Mouse (Mus musculus): ENCODE results near the gene Atp6v0d1. TPM values are rescaled to one million over a fixed set of nuclear protein-coding genes. Genes with fewer than 3 reads are reported as not detected.

Atp6v0d1 gene
- polyA plus RNA-seq, 1 experiment from 2014 or later: 243 TPM

DNA sequence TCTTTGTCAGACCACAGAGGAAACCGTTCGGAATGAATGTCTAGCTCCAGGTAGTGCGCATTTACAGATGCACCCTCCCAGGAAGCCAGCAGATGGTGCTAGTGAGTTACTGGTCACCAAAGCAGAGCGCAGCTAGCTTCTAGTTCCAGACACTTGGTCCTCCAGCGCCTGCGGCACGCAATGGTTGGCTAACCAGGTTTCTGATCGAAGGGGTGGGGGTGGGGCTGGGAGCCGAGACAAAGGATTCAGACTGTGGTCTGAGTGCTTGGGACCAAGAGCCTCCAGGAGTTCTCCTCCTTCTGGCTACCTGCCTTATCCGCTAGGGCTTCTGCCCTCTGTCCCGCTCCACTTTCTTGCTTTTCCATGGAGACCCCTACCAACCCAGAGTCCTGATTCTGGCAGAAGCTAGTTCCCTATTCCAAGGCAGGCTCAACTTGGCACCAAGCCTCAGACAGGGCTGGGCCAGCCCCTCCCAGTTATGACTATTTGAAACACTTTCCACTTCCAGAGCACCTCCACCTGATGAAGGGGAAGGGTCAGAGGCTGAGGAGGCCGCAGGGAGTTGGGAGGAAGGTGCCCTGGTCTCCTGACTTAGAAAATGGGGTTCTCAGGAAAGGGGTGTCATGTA lies 49.7 kb downstream of the Atp6v0d1 start:
- Histone ChIP-seq H3K4me2 (peak overlapping the region; percentile 50), H3K9ac (replicated peaks) (no peak overlapping the region), H3K4me1 (peaks cover 33% of the 10 kb centered on the region), H3K4me3 (replicated peaks) (peak overlapping the region; percentile 15; the same call in 1 of the 2 replicates), H3K27ac (replicated peaks) (no peak overlapping the region), H3K27me3 (replicated peaks) (peaks cover 22% of the 10 kb centered on the region), H3K36me3 (0 out of 2 replicates have a peak, but pooled peaks cover under 1% of the 10 kb centered on the region), H3K9me3 (replicated peaks) (no peaks in the 10 kb centered on the region)
- WGBS: 9% methylated on average over 12 of the region's 12 CpGs
- ATAC-seq (ENCODE audit: low FRiP score): peak; percentile 48; the same call in 1 of the 2 replicates

DNA sequence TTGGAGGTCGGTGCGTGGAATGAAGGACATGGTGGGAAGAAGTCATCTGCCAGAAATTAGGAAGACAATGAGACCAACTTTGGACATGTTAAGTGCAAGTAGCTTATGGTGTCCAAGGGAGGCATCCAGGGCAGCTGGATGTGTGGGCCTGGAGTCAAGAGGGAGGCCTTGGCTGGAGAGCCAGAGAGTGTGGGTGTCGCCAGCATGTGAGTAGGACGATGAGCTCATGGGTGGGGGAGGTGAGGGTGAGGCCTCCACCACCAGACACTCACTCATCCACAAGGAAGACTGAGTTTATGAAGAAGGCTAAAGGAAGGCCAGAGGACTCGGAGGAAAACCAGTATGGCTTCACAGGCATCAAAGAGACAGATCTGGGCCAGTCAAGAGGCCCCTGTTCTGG lies 51.2 kb downstream of the Atp6v0d1 start:
- Histone ChIP-seq H3K9me3 (replicated peaks) (no peaks in the 10 kb centered on the region), H3K4me3 (replicated peaks) (no peak overlapping the region), H3K4me1 (peaks cover 28% of the 10 kb centered on the region), H3K4me2 (no peak overlapping the region), H3K36me3 (no peaks in the 10 kb centered on the region), H3K9ac (replicated peaks) (no peak overlapping the region), H3K27ac (replicated peaks) (no peak overlapping the region), H3K27me3 (replicated peaks) (peaks cover 22% of the 10 kb centered on the region)
- no peak for ATAC-seq (ENCODE audit: low FRiP score)
- WGBS: 89% methylated on average over 5 of the region's 5 CpGs

DNA sequence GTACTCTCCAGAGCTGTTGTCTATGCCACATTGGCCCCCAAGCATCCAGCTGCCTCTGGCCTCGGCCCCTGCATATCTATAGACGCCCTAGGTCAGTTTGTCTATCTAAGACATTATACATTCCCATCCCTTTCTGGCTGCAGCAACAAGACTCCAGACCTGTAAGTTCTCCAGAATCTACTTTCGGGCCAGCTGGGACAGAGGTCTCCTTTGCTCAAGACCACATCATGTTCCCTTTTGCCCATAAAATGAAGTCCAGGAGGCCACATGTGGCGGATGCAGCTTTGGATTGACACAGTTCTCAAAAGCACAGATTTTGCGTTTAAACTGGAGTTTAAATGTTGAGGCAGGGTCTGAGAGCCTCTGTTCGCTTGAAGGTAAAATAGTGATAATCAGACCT lies 51.7 kb downstream of the Atp6v0d1 start:
- 90% methylated on average over 6 of the region's 6 CpGs for WGBS
- Histone ChIP-seq H3K27ac (replicated peaks) (no peak overlapping the region), H3K4me1 (peaks cover 23% of the 10 kb centered on the region), H3K4me2 (no peak overlapping the region), H3K9ac (replicated peaks) (no peak overlapping the region), H3K27me3 (replicated peaks) (peaks cover 22% of the 10 kb centered on the region), H3K4me3 (replicated peaks) (no peak overlapping the region), H3K36me3 (no peaks in the 10 kb centered on the region), H3K9me3 (replicated peaks) (no peaks in the 10 kb centered on the region)
- no peak for ATAC-seq (ENCODE audit: low FRiP score)

DNA sequence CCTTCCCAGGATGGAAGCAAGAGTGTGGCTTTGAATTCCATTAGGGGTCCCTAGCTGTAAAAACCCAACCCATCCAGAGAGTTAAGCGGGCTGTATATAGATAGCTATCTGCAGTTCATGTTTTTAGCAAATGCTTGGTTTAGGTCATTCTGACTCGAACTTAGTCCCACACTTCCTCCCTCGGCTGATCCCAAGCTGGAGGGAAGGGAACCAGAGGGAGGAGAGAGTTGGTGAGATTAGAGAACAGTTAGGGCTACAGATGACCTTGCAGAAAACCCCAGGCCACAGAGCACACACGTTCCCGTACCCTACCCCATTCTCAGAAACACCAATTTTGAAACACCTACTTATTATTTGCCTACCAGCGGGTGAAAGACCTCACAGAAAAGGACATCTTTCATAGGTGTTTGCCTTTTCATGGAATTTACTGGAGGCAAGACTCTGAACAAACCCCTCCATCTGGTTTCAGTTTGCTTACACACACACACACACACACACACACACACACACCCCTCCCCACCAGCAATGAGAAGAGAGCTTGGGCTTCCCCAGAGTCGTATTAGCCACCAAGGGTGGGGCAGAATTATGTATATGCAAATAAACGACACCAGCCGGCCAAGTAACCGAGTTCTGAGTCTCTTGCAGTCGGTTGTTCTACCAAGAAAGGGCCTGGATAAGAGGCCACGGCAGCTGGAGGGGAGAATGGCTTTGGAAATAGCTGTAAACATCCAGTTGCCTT lies 55.7 kb downstream of the Atp6v0d1 start:
- 44% methylated on average over 12 of the region's 12 CpGs for WGBS
- H3K36me3 ChIP-seq: no peaks in the 10 kb centered on the region
- no peak overlapping the region for H3K9ac ChIP-seq (replicated peaks)
- H3K4me1 ChIP-seq: no peaks in the 10 kb centered on the region
- no peak overlapping the region for H3K4me2 ChIP-seq
- H3K27ac ChIP-seq (replicated peaks): no peak overlapping the region
- no peak for ATAC-seq (ENCODE audit: low FRiP score)
- peaks cover 7% of the 10 kb centered on the region; the same call in 1 of the 2 replicates for H3K27me3 ChIP-seq (replicated peaks)
- H3K9me3 ChIP-seq (replicated peaks): no peaks in the 10 kb centered on the region
- no peak overlapping the region for H3K4me3 ChIP-seq (replicated peaks)

DNA sequence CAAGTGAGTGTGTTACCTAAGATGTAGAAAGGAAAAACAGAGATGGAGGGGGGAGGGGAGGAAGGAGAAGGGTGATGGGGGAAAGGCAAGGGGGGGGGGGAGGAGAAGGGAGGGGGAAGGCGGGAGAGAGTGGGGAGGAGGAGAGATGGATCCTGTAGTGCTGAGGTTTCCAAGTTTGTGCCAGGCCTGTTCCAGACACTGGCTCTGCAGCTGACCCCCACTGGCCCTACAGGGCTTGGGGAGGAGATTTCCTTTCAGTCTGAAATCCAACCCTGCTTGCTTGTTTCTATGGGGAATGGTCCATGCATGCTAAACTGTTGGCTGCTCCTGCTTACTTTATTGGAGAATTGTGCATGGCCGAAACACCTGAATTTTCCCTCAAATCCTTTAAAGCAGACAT lies 57.1 kb downstream of the Atp6v0d1 start:
- WGBS: 54% methylated on average over 1 of the region's 2 CpGs
- H3K27ac ChIP-seq (replicated peaks): no peak overlapping the region
- H3K4me2 ChIP-seq: no peak overlapping the region
- no peaks in the 10 kb centered on the region for H3K4me1 ChIP-seq
- H3K9me3 ChIP-seq (replicated peaks): no peaks in the 10 kb centered on the region
- no peak for ATAC-seq (ENCODE audit: low FRiP score)
- no peak overlapping the region for H3K9ac ChIP-seq (replicated peaks)
- H3K36me3 ChIP-seq: no peaks in the 10 kb centered on the region
- no peaks in the 10 kb centered on the region for H3K27me3 ChIP-seq (replicated peaks)
- no peak overlapping the region for H3K4me3 ChIP-seq (replicated peaks)

DNA sequence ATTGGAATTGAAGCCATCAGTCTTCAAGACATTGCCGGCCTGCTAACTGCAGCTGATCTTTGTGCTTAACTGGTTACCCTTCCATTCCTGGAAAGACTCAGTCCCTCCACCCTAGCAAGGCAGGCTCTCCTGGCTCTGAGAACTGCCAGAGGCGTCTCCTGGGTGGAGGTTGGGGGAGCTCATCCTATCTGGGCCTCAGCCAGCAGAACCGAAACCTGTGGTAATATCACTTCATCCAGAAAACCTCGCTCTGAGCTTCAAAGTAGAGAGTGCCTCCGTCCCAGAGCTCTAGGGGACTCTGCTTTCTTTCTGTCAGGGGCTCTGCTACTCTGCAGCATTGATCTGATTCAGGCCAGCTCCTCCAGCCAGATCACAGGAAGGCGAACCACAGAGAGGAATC lies 58.9 kb downstream of the Atp6v0d1 start:
- H3K4me3 ChIP-seq (replicated peaks): no peak overlapping the region
- H3K4me1 ChIP-seq: no peaks in the 10 kb centered on the region
- no peaks in the 10 kb centered on the region for H3K9me3 ChIP-seq (replicated peaks)
- H3K9ac ChIP-seq (replicated peaks): no peak overlapping the region
- no peaks in the 10 kb centered on the region for H3K36me3 ChIP-seq
- no peak for ATAC-seq (ENCODE audit: low FRiP score)
- no peak overlapping the region for H3K4me2 ChIP-seq
- 84% methylated on average over 6 of the region's 6 CpGs for WGBS
- no peaks in the 10 kb centered on the region for H3K27me3 ChIP-seq (replicated peaks)
- H3K27ac ChIP-seq (replicated peaks): no peak overlapping the region

DNA sequence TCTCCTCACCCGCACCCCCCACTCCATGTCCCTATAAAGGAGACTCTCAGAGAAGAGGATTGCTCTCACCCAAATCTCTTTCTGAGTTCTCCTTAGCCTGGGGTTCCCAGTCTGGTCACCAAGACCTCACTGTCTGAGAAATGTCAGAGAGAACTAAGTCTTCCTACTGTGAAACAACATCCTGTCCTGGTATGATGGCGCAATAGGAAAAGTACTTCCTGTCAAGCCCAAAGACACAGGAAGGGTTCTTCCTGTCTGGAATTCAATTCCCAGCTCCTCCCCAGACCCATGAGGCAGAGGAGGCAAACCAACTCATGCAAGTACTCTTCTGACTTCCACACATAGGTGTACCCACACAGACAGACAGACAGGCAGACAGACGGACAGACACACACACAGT lies 61.2 kb downstream of the Atp6v0d1 start:
- no peaks in the 10 kb centered on the region for H3K9me3 ChIP-seq (replicated peaks)
- H3K27me3 ChIP-seq (replicated peaks): no peaks in the 10 kb centered on the region
- H3K4me3 ChIP-seq (replicated peaks): no peak overlapping the region
- H3K27ac ChIP-seq (replicated peaks): no peak overlapping the region
- WGBS: 88% methylated on average over 3 of the region's 3 CpGs
- H3K9ac ChIP-seq (replicated peaks): no peak overlapping the region
- H3K4me1 ChIP-seq: no peaks in the 10 kb centered on the region
- no peak for ATAC-seq (ENCODE audit: low FRiP score)
- H3K36me3 ChIP-seq: no peaks in the 10 kb centered on the region
- H3K4me2 ChIP-seq: no peak overlapping the region

DNA sequence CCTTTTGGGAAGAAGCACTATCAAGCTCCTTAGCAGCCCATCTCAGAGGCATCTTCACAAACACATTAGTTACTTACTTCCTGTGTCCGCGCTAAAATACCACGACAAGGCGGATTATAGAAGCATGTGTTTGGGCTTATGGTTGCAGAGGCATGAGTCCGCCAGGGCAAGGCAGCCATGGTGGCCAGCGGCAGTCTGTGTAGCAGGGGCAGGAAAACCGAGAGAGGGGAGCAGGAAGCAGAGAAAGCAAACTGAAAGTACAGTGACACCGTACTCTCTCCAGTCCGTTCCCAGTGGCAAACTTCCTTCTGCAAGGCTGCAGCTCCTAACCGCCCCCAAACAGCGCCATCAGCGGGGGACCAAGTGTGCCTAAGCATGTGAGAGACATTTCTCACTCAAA lies 66.1 kb downstream of the Atp6v0d1 start:
- WGBS: 79% methylated on average over 12 of the region's 12 CpGs
- Histone ChIP-seq H3K9ac (replicated peaks) (no peak overlapping the region), H3K27ac (replicated peaks) (no peak overlapping the region), H3K4me1 (peaks cover 22% of the 10 kb centered on the region), H3K36me3 (no peaks in the 10 kb centered on the region), H3K27me3 (replicated peaks) (no peaks in the 10 kb centered on the region), H3K4me3 (replicated peaks) (no peak overlapping the region), H3K9me3 (replicated peaks) (no peaks in the 10 kb centered on the region), H3K4me2 (no peak overlapping the region)
- no peak for ATAC-seq (ENCODE audit: low FRiP score)

DNA sequence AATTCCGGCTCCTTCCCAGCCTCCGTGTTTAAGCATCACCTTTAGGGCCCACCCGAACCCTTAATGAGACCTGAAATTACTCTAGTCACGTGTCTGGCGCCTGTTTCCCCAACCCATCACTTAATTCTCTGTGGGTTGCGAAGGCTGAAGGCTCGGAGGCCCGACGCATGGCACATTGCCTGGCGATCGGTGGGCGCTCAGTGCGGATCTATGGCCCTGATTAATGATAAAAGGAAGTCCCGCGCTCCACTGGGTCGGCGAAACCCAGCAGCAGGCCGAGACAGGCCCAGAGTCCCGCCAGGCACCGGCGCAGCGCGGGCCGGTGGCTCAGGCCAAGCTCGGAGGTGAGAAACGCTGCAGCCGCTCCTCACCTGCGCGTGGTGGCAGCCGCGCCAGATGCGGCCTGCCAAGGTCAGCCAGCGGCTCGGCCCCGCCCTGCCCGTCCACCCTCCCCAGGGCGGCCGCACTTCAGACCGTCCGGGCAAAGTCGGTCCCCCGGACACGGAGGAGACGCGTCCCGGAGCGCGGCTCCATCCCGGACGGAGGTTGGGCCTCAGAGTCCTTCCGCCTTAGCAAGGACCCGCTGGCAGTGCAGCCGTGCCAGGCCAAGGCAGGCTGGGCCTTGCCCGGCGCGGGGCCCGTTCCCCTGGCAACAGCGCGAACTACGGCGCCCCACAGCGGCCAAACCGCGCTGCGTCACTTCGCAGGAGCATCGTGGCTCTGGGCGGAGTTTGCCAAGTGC lies 69.2 kb downstream of the Atp6v0d1 start, which contains the start of gene Zdhhc1:
Gene Zdhhc1, minus strand, starts transcription at position 464 of the 742 bp plus-strand sequence.
- peak; percentile 84 for ATAC-seq (ENCODE audit: low FRiP score)

DNA sequence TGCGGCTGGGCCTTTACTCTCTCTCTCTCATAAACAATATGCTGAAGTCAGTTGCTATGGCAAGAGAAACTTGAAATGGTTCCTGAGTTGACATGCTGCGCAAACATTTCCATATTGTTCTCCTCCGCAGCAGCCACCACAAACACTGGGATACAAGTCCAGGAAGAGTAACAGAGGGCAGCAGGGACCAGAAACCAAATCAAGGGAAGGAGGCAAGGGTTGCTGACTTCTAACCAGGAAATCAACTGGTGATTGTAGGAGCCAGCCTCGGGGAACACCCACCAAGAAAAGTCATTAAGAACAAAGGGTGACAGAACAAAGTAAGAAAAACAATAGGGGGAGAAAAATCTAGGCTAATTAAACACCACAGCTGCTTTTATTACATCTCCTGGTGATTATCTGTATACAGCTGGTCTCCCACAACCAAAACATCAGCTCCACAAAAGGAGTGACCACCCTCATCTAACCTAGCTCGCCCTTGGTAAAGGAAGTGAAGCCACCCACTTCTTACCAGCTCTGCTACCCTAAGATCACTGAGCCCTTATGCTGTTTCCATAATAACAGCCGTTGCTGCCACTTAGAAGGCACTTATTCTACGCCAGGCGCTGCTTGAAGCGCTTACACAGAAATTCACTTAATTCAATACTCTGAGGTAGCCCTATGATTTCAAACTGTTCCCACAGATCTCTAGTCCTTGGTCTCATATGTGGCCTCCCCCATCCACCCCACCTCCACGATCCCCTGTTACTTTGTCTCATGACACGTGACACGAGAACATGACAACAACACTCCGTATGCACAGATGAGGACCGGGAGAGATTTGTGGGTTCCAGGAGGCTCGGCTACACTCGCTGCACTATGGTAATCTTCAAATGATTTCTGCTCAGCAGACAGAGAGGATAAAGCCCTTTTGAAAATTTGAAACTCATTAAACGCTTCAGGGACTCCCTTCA lies 70.2 kb downstream of the Atp6v0d1 start:
- Histone ChIP-seq H3K4me3 (replicated peaks) (peak overlapping the region; percentile 72), H3K27me3 (replicated peaks) (no peaks in the 10 kb centered on the region), H3K4me2 (peak overlapping the region; percentile 86), H3K36me3 (no peaks in the 10 kb centered on the region), H3K9ac (replicated peaks) (peak overlapping the region; percentile 88; the same call in 1 of the 2 replicates), H3K9me3 (replicated peaks) (no peaks in the 10 kb centered on the region), H3K27ac (replicated peaks) (peak overlapping the region; percentile 80), H3K4me1 (peaks cover 25% of the 10 kb centered on the region)
- 17% methylated on average over 17 of the region's 17 CpGs for WGBS
- ATAC-seq (ENCODE audit: low FRiP score): no peak

More for the DNA sequence above, 69.2 kb downstream of the Atp6v0d1 start, which contains the start of gene Zdhhc1:
- Histone ChIP-seq H3K9ac (replicated peaks) (peak within 1 kb of the TSS; percentile 88), H3K4me1 (peaks cover 25% of the 10 kb centered on the region), H3K4me3 (replicated peaks) (peak within 1 kb of the TSS; percentile 72), H3K36me3 (no peaks in the 10 kb centered on the region), H3K9me3 (replicated peaks) (no peaks in the 10 kb centered on the region), H3K4me2 (peak within 1 kb of the TSS; percentile 86), H3K27ac (replicated peaks) (peak within 1 kb of the TSS; percentile 80), H3K27me3 (replicated peaks) (no peaks in the 10 kb centered on the region)
- under 1% methylated on average over 67 of the region's 68 CpGs for WGBS

DNA sequence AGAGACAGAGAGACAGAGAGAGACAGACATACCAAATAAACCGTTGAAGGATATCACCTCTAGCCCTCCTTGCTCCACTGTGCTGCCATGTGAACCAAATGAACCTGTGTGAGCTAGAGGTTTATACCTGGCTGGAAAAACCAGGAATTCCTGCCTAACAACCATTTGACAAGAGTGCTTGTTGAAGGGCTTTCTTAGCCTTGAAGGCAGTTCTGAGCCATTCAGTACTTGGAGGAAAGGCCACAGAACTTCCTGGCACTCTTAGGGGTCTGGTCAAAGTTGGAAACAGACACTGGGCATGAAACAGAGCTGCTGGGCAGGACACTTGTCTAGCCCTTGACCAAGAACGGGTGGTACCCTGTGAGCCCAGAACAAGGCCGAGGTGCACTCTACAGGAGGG lies 71.3 kb downstream of the Atp6v0d1 start:
- no peak overlapping the region for H3K27ac ChIP-seq (replicated peaks)
- no peak overlapping the region for H3K4me3 ChIP-seq (replicated peaks)
- H3K9ac ChIP-seq (replicated peaks): no peak overlapping the region
- H3K36me3 ChIP-seq: no peaks in the 10 kb centered on the region
- ATAC-seq (ENCODE audit: low FRiP score): no peak
- no peaks in the 10 kb centered on the region for H3K9me3 ChIP-seq (replicated peaks)
- H3K27me3 ChIP-seq (replicated peaks): no peaks in the 10 kb centered on the region
- H3K4me1 ChIP-seq: peaks cover 25% of the 10 kb centered on the region
- no peak overlapping the region for H3K4me2 ChIP-seq
- WGBS: 82% methylated on average over 3 of the region's 3 CpGs
